Mouse (Mus musculus) kidney, postnatal 0 days (tissue): ENCODE results near the gene Esrrg. TPM values are rescaled to one million over a fixed set of nuclear protein-coding genes. Genes with fewer than 3 reads are reported as not detected.

Experiments
- ATAC-seq: fragments of 200-750 bp; cut with Nextera tagmentation; replicated peaks from 2 replicates; pipeline ENCODE4 v1.8.0; 2017; ENCODE audit warnings: low read depth, moderate number of reproducible peaks, moderate TSS enrichment, moderate library complexity; ENCODE audit not compliant: low FRiP score
- DNase-seq: peaks from one replicate; pipeline ENCODE4 v3.0.0-alpha.2; 2016; ENCODE audit warnings: low spot score
- H3K27ac ChIP-seq: fragments of 300-500 bp; sonication (generic); 2 replicates; pipeline ENCODE4 v1.5.1; 2014; ENCODE audit warnings: mild to moderate bottlenecking
- H3K27me3 ChIP-seq: fragments of 300-500 bp; sonication (generic); 2 replicates; pipeline ENCODE4 v1.6.1; 2014; ENCODE audit warnings: low read length, mixed read lengths; ENCODE audit not compliant: insufficient read depth
- H3K36me3 ChIP-seq: fragments of 300-500 bp; sonication (generic); 2 replicates; pipeline ENCODE4 v1.6.1; 2014; ENCODE audit warnings: low read length, mixed read lengths; ENCODE audit not compliant: insufficient read depth
- H3K4me1 ChIP-seq: fragments of 300-500 bp; sonication (generic); replicated peaks from 2 replicates; pipeline ENCODE4 v1.6.1; 2014; ENCODE audit warnings: antibody characterized with exemption, low read length, mixed read lengths; ENCODE audit not compliant: insufficient read depth
- H3K4me2 ChIP-seq: fragments of 300-500 bp; sonication (generic); 2 replicates; pipeline ENCODE4 v1.6.1; 2014; ENCODE audit warnings: mild to moderate bottlenecking, low read length, moderate library complexity, mixed read lengths
- H3K4me3 ChIP-seq: fragments of 300-500 bp; sonication (generic); replicated peaks from 2 replicates; pipeline ENCODE4 v1.5.1; 2014; ENCODE audit warnings: low read depth, low read length
- H3K9ac ChIP-seq: fragments of 300-500 bp; sonication (generic); 2 replicates; pipeline ENCODE4 v1.6.1; 2014; ENCODE audit warnings: low read depth, low read length
- H3K9me3 ChIP-seq: fragments of 300-500 bp; sonication (generic); replicated peaks from 2 replicates; pipeline ENCODE4 v1.6.1; 2016; ENCODE audit warnings: low read length, inconsistent platforms, mixed read lengths
- CTCF ChIP-seq: IDR thresholded peaks from 2 replicates; pipeline ENCODE4 v1.5.1; 2016; ENCODE audit warnings: antibody characterized with exemption, low read depth, mild to moderate bottlenecking, moderate library complexity
- WGBS: fragments of 180-500 bp; shearing (Covaris S2); extraction: QIAGEN DNeasy Blood & Tissue Kit; methylation state at CpG from one replicate; pipeline ENCODE4 v1.1.7; 2014; 5-methylcytosine and 5-hydroxymethylcytosine counted together
- polyA plus RNA-seq: library from polyadenylated mRNA; unstranded; fragments of >200 nt; fragmentation: Nextera tagmentation; extraction: Ambion mirVana; gene quantifications from 2 replicates; pipeline ENCODE4 v1.2.1, GENCODE M21; 2015

The Esrrg gene
- polyA plus RNA-seq, 1 experiment from 2014 or later = 26.0 TPM

GRCm38 (mm10) chr1:187645258-187645657 is 36.7 kb downstream of the Esrrg start:
- no peak for DNase-seq
- H3K4me3 ChIP-seq = no peak overlapping the region
- H3K27me3 ChIP-seq = no peaks in the 10 kb centered on the region
- H3K4me1 ChIP-seq = no peaks in the 10 kb centered on the region
- no peaks in the 10 kb centered on the region; the same call in 1 of the 2 replicates for H3K36me3 ChIP-seq
- H3K4me2 ChIP-seq = no peak overlapping the region
- no peak overlapping the region for H3K27ac ChIP-seq
- no peaks in the 10 kb centered on the region for H3K9me3 ChIP-seq
- WGBS = 77% methylated on average over 8 of the region's 8 CpGs
- TF ChIP-seq CTCF = no peak
- no peak for ATAC-seq
- H3K9ac ChIP-seq = no peak overlapping the region

- H3K9ac ChIP-seq = no peak overlapping the region
- peaks cover 8% of the 10 kb centered on the region for H3K4me1 ChIP-seq
- ATAC-seq = no peak
- no peaks in the 10 kb centered on the region; the same call in 1 of the 2 replicates for H3K36me3 ChIP-seq
- no peak overlapping the region for H3K4me2 ChIP-seq
- no peak overlapping the region for H3K4me3 ChIP-seq
- 93% methylated on average over 8 of the region's 8 CpGs for WGBS
- no peaks in the 10 kb centered on the region for H3K27me3 ChIP-seq
- TF ChIP-seq CTCF = no peak
- no peak for DNase-seq
- H3K27ac ChIP-seq = no peak overlapping the region
- no peaks in the 10 kb centered on the region for H3K9me3 ChIP-seq
Observed at GRCm38 (mm10) chr1:187648551-187648950, 40.0 kb downstream of the Esrrg start.

- DNase-seq (no peak), ATAC-seq (no peak)
- TF ChIP-seq CTCF = no peak
- Histone ChIP-seq H3K36me3 (no peaks in the 10 kb centered on the region; the same call in 1 of the 2 replicates), H3K27ac (no peak overlapping the region), H3K27me3 (no peaks in the 10 kb centered on the region), H3K4me2 (no peak overlapping the region), H3K4me3 (no peak overlapping the region), H3K4me1 (peaks cover 8% of the 10 kb centered on the region), H3K9ac (no peak overlapping the region), H3K9me3 (no peaks in the 10 kb centered on the region)
- 50% methylated on average over 5 of the region's 5 CpGs for WGBS
Observed at GRCm38 (mm10) chr1:187649871-187650270, 41.3 kb downstream of the Esrrg start.

- Histone ChIP-seq H3K9me3 (no peaks in the 10 kb centered on the region), H3K4me3 (peak overlapping the region; percentile 60), H3K36me3 (no peaks in the 10 kb centered on the region; the same call in 1 of the 2 replicates), H3K4me1 (peaks cover 8% of the 10 kb centered on the region), H3K27ac (no peak overlapping the region; the same call in 1 of the 2 replicates), H3K27me3 (no peaks in the 10 kb centered on the region), H3K4me2 (peak overlapping the region; percentile 97), H3K9ac (peak overlapping the region; percentile 82; the same call in 1 of the 2 replicates)
- 14% methylated on average over 24 of the region's 24 CpGs for WGBS
- peak; percentile 6; the same call in 1 of the 2 replicates for TF ChIP-seq CTCF
- DNase-seq (peak; percentile 17), ATAC-seq (peak; percentile 30; the same call in 1 of the 2 replicates)
Observed at GRCm38 (mm10) chr1:187650786-187651687, 42.4 kb downstream of the Esrrg start.

- Histone ChIP-seq H3K9ac (peak overlapping the region; percentile 82), H3K27me3 (no peaks in the 10 kb centered on the region), H3K4me1 (peaks cover 8% of the 10 kb centered on the region), H3K4me2 (peak overlapping the region; percentile 97), H3K36me3 (no peaks in the 10 kb centered on the region; the same call in 1 of the 2 replicates), H3K27ac (peak overlapping the region; percentile 42; the same call in 1 of the 2 replicates), H3K4me3 (peak overlapping the region; percentile 60), H3K9me3 (no peaks in the 10 kb centered on the region)
- WGBS = under 1% methylated on average over 47 of the region's 47 CpGs
- peak; percentile 83 for ATAC-seq
- no peak for TF ChIP-seq CTCF
- peak; percentile 72 for DNase-seq
Observed at GRCm38 (mm10) chr1:187651688-187652241, 43.2 kb downstream of the Esrrg start.

GRCm38 (mm10) chr1:187652445-187652844 is 43.9 kb downstream of the Esrrg start:
- Histone ChIP-seq H3K36me3 (no peaks in the 10 kb centered on the region), H3K9ac (no peak overlapping the region), H3K27me3 (no peaks in the 10 kb centered on the region), H3K9me3 (no peaks in the 10 kb centered on the region), H3K4me2 (peak overlapping the region; percentile 97), H3K4me1 (peaks cover 8% of the 10 kb centered on the region), H3K4me3 (peak overlapping the region; percentile 60; the same call in 1 of the 2 replicates), H3K27ac (no peak overlapping the region)
- ATAC-seq = peak; percentile 62; the same call in 1 of the 2 replicates
- TF ChIP-seq CTCF = 0 out of 2 replicates have a peak, but pooled peaks have one; percentile 5
- WGBS = 21% methylated on average over 7 of the region's 7 CpGs
- no peak for DNase-seq
